Mouse (Mus musculus) forebrain, embryonic 12.5 days (tissue): Measurements from ENCODE around the gene Lct. TPM values are rescaled to one million over a fixed set of nuclear protein-coding genes. Genes with fewer than 3 reads are reported as not detected.
"Not testable (repeated sequence)": the region's sequence is repeated elsewhere in the genome, so short reads cannot be mapped to it uniquely, and the experiment has no call there.

Source experiments
- ATAC-seq: fragments of 200-750 bp; cut with Nextera tagmentation; 2 replicates; pipeline ENCODE4 v1.8.0; 2017; ENCODE audit warnings: moderate TSS enrichment; ENCODE audit not compliant: low FRiP score
- H3K27ac ChIP-seq: fragments of 300-500 bp; sonication (generic); 2 replicates; pipeline ENCODE4 v1.5.1; 2016; ENCODE audit warnings: mild to moderate bottlenecking
- H3K27me3 ChIP-seq: fragments of 300-500 bp; sonication (generic); 2 replicates; pipeline ENCODE4 v1.6.1; 2016; ENCODE audit warnings: mild to moderate bottlenecking
- H3K36me3 ChIP-seq: fragments of 300-500 bp; sonication (generic); replicated peaks from 2 replicates; pipeline ENCODE4 v1.6.1; 2016; ENCODE audit warnings: mild to moderate bottlenecking
- H3K4me1 ChIP-seq: fragments of 300-500 bp; sonication (generic); 2 replicates; pipeline ENCODE4 v1.6.1; 2016
- H3K4me2 ChIP-seq: fragments of 300-500 bp; sonication (generic); 2 replicates; pipeline ENCODE4 v1.6.1; 2016; ENCODE audit warnings: mild to moderate bottlenecking, moderate library complexity
- H3K4me3 ChIP-seq: fragments of 300-500 bp; sonication (generic); replicated peaks from 2 replicates; pipeline ENCODE4 v1.5.1; 2016; ENCODE audit warnings: mild to moderate bottlenecking
- H3K9ac ChIP-seq: fragments of 300-500 bp; sonication (generic); 2 replicates; pipeline ENCODE4 v1.6.1; 2016; ENCODE audit warnings: mild to moderate bottlenecking
- H3K9me3 ChIP-seq: fragments of 300-500 bp; sonication (generic); 2 replicates; pipeline ENCODE4 v1.6.1; 2016
- WGBS: fragments of 180-500 bp; shearing (Covaris S2); methylation state at CpG from one replicate; pipeline ENCODE4 v1.1.7; 2016; 5-methylcytosine and 5-hydroxymethylcytosine counted together
- polyA plus RNA-seq: library from polyadenylated mRNA; unstranded; fragments of >200 nt; fragmentation: Nextera tagmentation; extraction: Ambion mirVana; gene quantifications from 2 replicates; pipeline ENCODE4 v1.2.1, GENCODE M21; 2016

The Lct gene
- polyA plus RNA-seq, 1 experiment from 2014 or later, result 0.13 TPM

DNA sequence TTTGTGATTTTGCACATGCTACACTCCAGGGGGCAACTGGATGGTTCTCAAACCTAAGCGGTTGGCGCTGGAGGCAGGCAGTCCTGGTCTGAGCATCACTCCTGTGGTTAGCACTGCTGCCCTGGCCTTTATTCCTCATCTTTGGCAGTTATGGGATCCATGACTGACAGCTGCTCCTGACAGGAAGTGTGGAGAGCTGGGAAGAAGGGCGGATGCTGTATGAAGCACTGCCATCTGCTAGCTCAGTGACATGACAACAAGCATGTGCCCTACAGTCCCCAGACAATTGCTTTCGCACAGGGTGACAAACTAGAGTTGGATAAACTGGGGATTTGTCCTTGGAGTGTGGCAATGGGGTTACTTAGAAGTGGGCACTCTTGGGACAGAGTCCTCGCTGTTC lies 37.8 kb downstream of the Lct start:
- Histone ChIP-seq H3K36me3 (no peaks in the 10 kb centered on the region; the same call in 1 of the 2 replicates), H3K4me3 (no peak overlapping the region)

DNA sequence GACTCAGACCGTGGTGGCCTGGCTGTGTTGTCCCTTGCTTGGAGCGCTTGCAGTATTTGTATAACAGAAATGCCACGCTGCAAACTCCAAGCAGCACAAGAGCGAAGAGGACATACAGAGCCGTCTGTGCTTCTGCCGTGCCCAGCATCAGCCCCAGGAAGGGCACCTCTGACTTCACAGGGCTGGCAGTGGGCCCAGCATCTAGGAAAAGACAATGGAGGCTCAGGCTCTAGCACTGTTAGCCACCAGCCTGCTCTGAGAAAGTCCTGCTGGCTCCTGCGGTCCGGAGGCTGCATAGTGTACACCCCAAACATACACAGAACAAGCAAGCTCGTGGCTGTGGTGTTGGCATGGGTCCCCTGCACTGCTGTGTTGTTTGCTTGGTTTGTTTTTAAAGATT lies 43.0 kb downstream of the Lct start:
- no peaks in the 10 kb centered on the region for H3K4me1 ChIP-seq
- ATAC-seq, result no peak
- no peak overlapping the region for H3K27ac ChIP-seq
- WGBS, result 87% methylated on average over 9 of the region's 9 CpGs
- no peak overlapping the region for H3K4me3 ChIP-seq
- H3K4me2 ChIP-seq, result no peak overlapping the region
- H3K36me3 ChIP-seq, result peaks cover 19% of the 10 kb centered on the region
- no peaks in the 10 kb centered on the region for H3K9me3 ChIP-seq
- H3K27me3 ChIP-seq, result no peaks in the 10 kb centered on the region
- H3K9ac ChIP-seq, result no peak overlapping the region

More for the DNA sequence above, 37.8 kb downstream of the Lct start:
- Histone ChIP-seq H3K9me3 (no peaks in the 10 kb centered on the region), H3K27me3 (no peaks in the 10 kb centered on the region), H3K4me1 (no peaks in the 10 kb centered on the region), H3K4me2 (no peak overlapping the region), H3K9ac (no peak overlapping the region), H3K27ac (no peak overlapping the region)
- ATAC-seq, result no peak
- 88% methylated on average over 5 of the region's 5 CpGs for WGBS

DNA sequence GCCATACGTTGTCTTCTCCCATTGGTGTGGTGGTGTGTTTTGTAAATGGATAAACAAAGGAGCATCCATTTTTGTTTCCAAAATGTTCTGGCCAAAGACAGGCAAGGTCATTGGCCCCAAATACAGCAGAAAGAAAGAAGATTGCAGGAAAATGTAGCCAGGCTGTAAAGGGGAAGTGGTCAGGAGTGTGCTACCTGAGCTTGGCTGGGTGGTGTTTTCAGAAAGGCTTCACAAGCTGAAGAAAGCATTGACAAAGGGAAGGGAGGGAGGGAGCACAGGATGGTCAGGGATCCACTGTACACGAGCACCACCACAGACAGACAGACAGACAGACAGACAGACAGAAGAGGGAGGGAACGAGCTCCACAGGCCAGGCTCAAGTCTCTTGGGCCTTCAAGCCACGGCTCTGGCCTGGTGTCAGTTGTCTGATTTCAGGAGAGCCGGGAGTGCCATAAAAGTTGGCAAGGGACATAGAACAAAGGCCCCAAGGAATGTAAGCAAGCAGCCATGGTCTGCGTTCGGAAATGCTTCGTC lies 43.9 kb downstream of the Lct start:
- WGBS, result 94% methylated on average over 8 of the region's 8 CpGs
- H3K4me2 ChIP-seq, result no peak overlapping the region
- ATAC-seq, result no peak
- H3K9me3 ChIP-seq, result no peaks in the 10 kb centered on the region
- H3K4me3 ChIP-seq, result no peak overlapping the region
- H3K4me1 ChIP-seq, result no peaks in the 10 kb centered on the region
- no peak overlapping the region for H3K27ac ChIP-seq
- H3K27me3 ChIP-seq, result no peaks in the 10 kb centered on the region
- H3K9ac ChIP-seq, result no peak overlapping the region
- H3K36me3 ChIP-seq, result peaks cover 28% of the 10 kb centered on the region

DNA sequence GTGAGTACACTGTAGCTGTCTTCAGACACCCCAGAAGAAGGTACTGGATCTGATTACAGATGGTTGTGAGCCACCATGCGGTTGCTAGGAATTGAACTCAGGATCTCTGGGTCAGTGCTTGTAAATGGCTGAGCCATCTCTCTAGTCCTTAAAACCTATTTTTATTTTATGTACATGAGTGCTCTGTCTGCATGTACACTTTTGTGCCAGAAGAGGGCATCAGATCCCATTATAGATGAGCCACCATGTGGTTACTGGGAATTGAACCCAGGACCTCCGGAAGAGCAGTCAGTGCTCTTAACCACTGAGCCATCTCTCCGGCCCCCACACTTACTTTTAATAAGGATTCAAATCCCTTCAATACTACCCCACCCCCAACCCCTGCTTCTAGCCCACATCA lies 45.2 kb downstream of the Lct start:
- Histone ChIP-seq H3K27me3 (no peaks in the 10 kb centered on the region), H3K4me3 (no peak overlapping the region), H3K9ac (no peak overlapping the region), H3K27ac (no peak overlapping the region), H3K36me3 (peaks cover 41% of the 10 kb centered on the region), H3K9me3 (no peaks in the 10 kb centered on the region), H3K4me1 (no peaks in the 10 kb centered on the region), H3K4me2 (no peak overlapping the region)
- no peak for ATAC-seq
- 88% methylated on average over 3 of the region's 3 CpGs for WGBS

DNA sequence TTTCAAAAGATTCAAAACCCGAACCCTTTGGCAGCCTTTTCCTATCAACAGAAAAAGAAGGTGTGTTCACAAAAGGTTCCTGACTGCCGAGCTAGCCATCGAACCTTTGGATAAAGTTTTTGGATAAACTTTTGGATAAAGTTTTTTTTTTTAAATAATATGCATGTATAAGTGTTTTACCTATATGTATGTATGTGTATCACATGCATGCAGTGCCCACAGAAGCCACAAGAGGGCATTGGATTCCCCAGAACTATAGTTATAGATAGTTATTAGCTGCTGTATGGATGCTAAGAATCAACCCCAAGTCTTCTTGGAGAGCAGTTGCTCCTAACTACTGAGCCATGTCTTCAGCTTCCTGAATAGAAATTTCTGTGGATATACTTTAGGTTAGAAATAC lies 46.4 kb downstream of the Lct start:
- no peak overlapping the region for H3K4me3 ChIP-seq
- no peaks in the 10 kb centered on the region for H3K27me3 ChIP-seq
- H3K27ac ChIP-seq, result no peak overlapping the region
- H3K36me3 ChIP-seq, result peaks cover 52% of the 10 kb centered on the region
- 94% methylated on average over 3 of the region's 3 CpGs for WGBS
- no peak for ATAC-seq
- no peak overlapping the region for H3K4me2 ChIP-seq
- H3K4me1 ChIP-seq, result no peaks in the 10 kb centered on the region
- H3K9me3 ChIP-seq, result no peaks in the 10 kb centered on the region
- H3K9ac ChIP-seq, result no peak overlapping the region

DNA sequence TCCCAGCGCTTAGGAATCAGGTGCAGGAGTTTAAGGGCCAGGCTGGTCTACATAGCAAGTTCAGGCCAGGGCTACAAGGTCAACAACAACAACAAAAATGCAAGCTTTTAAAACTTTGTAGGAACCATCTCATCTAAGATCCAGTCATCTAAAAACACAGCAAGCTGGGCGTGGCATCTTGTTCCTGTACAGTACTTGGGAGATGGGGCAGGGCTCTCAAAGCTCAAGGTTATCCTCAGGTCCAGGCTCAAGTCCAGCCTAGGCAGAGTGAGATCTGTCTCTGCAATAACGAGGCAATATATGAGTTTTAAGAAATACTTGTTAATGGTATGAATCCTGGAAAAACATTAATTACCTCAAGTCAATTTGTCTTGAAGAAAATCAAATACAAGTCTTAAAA lies 49.6 kb downstream of the Lct start:
- Histone ChIP-seq H3K9ac (no peak overlapping the region), H3K4me2 (no peak overlapping the region), H3K4me3 (no peak overlapping the region), H3K27me3 (no peaks in the 10 kb centered on the region), H3K9me3 (no peaks in the 10 kb centered on the region), H3K27ac (no peak overlapping the region), H3K4me1 (no peaks in the 10 kb centered on the region), H3K36me3 (peaks cover 74% of the 10 kb centered on the region)
- WGBS, result 95% methylated on average over 3 of the region's 3 CpGs
- ATAC-seq, result no peak

DNA sequence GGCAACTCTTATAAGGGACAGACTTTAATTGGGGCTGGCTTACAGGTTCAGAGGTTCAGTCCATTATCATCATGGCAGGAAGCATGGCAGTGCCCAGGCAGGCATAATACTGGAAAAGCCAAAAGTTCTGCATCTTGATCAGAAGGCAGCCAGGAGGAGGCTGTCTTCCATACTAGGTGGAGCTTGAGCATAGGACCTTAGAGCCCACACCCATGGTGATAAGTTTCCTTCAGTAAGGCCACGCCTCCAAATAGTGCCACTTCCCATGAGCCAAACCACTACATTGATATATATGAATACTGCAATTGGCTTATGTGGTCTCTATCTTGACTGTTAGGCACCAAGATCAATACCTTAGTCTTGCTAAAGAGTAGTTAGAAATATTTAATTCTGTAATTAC lies 52.2 kb downstream of the Lct start:
- 90% methylated on average over 1 of the region's 1 CpGs for WGBS
- no peak overlapping the region for H3K4me3 ChIP-seq
- H3K27ac ChIP-seq, result no peak overlapping the region
- no peak overlapping the region for H3K4me2 ChIP-seq
- ATAC-seq, result no peak
- H3K9me3 ChIP-seq, result no peaks in the 10 kb centered on the region
- no peak overlapping the region for H3K9ac ChIP-seq
- H3K36me3 ChIP-seq, result peaks cover 84% of the 10 kb centered on the region
- H3K4me1 ChIP-seq, result no peaks in the 10 kb centered on the region
- no peaks in the 10 kb centered on the region for H3K27me3 ChIP-seq

DNA sequence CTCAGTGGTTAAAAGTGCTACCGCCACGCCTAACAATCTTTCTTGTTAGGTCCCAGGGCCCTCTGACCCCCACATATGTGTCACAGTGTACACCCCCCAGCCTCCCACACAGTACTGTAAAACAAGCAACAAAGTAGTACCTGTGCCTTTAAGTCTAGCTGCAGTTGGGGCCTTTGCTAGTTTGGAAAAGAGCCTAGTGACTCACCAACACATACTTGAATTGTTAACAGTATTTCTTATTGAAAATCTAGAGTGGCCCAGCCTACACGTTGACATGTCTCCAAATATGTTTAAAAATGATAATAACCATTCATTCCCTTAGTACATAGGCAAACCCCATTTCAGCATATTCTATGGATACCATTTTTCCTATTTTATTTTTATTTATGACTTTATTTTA lies 57.4 kb downstream of the Lct start:
- Histone ChIP-seq H3K27me3 (no peaks in the 10 kb centered on the region), H3K4me3 (no peak overlapping the region), H3K4me2 (no peak overlapping the region), H3K4me1 (no peaks in the 10 kb centered on the region), H3K27ac (no peak overlapping the region), H3K36me3 (peaks cover 88% of the 10 kb centered on the region), H3K9ac (no peak overlapping the region), H3K9me3 (no peaks in the 10 kb centered on the region)
- no peak for ATAC-seq
- WGBS, result 94% methylated on average over 3 of the region's 3 CpGs

DNA sequence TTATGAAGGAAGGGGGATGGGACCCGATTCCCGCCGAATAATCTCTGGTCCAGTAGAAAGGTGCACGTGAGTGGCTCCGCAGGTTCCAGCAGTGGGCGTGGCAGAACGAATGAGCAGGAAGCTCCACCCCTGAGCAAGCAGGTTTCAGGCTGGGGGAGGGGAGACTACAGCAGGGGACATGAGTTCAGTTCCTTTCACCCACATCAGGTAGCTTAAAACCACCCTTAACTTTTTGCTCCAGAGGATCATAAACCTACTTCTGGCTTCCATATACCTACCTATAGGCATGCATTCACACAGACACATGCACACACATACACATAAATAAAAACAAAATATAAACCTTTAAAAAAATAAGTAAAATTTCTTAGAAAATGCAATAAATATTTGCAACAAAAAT lies 61.1 kb downstream of the Lct start:
- not testable (repeated sequence) for H3K4me1 ChIP-seq, H3K9me3 ChIP-seq, ATAC-seq, H3K9ac ChIP-seq, H3K4me3 ChIP-seq, H3K4me2 ChIP-seq, H3K27me3 ChIP-seq, H3K27ac ChIP-seq
- WGBS, result 81% methylated on average over 7 of the region's 7 CpGs
- H3K36me3 ChIP-seq, result peaks cover 81% of the 10 kb centered on the region

DNA sequence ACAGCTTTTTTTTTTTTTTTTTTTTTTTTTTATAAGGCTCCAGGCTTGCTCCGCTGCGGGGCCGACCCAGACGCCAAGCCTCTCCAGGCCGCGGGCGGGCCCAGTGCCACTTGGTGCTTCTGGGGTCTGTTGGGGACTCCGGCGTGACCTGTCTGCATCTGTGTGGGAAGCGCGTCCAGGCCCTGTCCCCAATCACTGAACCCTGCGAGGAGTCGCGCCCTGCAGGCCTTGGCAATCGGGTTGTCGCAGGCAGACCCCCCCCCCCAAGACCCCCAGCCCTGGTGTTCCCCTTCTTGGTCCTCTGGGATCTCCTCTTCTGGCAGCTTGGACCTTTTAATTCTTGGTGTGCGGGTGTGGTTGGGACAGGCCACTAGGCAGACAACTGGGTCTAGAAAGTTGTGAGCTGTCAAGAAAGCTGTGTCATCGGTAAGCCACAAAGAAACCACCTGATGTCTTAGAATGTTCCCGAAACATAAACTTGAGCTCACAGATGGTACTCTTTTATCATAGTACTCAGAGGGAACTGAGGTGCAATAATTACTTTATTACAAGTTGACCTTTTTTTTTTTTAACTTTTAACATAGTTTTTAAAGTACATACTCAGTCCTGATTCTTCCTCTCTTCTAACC lies 83.3 kb downstream of the Lct start:
- no peaks in the 10 kb centered on the region; the same call in 1 of the 2 replicates for H3K36me3 ChIP-seq
- no peaks in the 10 kb centered on the region for H3K9me3 ChIP-seq
- no peaks in the 10 kb centered on the region for H3K27me3 ChIP-seq
- peak overlapping the region; percentile 79 for H3K4me3 ChIP-seq
- peaks cover 19% of the 10 kb centered on the region for H3K4me1 ChIP-seq
- ATAC-seq, result peak; percentile 47
- H3K27ac ChIP-seq, result peak overlapping the region; percentile 88
- H3K4me2 ChIP-seq, result peak overlapping the region; percentile 97
- 1% methylated on average over 19 of the region's 19 CpGs for whole genome bisulfite sequencing
- peak overlapping the region; percentile 76 for H3K9ac ChIP-seq

DNA sequence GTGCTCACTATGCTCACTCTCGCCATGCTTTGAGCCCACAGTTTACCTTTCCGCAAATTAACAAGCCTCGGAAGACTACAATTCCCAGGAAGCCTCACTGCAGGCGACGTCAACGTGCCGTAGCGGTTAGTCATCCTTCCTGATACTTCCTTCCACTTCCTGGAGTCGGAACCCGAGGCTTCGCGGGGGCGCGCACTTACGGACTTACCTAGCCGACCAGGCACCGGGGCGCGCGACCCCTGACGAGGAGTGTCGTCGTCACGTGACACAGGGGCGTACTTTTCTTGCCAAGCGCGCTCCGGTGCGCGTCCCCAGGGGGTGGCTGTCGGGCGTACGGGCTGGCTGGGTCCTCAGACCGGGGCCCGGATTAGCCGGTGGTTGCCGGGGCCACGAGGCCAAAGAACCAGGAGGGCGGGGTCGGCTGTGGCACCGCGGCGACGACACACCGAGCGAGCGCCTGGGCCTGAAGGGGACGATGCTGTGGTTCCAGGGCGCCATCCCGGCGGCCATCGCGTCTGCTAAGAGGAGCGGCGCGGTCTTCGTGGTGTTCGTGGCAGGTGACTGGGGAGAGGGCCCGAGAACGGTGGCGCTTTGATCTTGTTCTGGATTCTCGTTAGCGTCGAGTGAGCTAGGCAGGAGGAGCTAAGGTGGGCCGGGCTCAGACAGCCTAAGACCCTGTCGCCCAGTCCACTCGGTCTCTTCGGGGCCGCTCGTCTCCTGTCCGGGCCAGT lies 84.0 kb downstream of the Lct start:
- WGBS, result under 1% methylated on average over 71 of the region's 71 CpGs

DNA sequence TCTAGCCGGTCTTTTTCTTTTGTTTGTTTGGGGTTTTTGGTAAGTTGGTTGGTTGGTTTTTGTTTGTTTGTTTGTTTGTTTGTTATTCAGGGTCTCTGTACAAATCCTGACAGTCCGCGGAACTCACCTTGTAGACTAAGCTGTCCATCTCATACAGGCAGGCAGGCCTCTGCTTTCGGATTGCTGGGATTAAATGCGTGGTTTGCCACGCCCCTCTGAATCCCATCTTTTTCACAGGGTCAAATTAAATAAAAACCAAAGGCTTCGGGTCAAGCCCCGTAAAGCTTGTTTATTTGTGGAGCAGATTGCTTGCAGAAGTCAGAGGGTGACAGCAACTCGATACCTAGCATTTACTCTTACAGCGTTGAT lies 84.5 kb downstream of the Lct start, which contains the start of gene Ubxn4:
Gene Ubxn4 (plus strand): TSS at position 338 of the 369 bp plus-strand sequence.
- peak within 1 kb of the TSS; percentile 79 for H3K4me3 ChIP-seq
- ATAC-seq, result peak; percentile 52
- H3K36me3 ChIP-seq, result no peaks in the 10 kb centered on the region
- H3K4me2 ChIP-seq, result peak within 1 kb of the TSS; percentile 97
- no peaks in the 10 kb centered on the region for H3K9me3 ChIP-seq
- 9% methylated on average over 10 of the region's 10 CpGs for WGBS
- peak within 1 kb of the TSS; percentile 76 for H3K9ac ChIP-seq
- H3K27ac ChIP-seq, result peak within 1 kb of the TSS; percentile 88
- H3K4me1 ChIP-seq, result peaks cover 19% of the 10 kb centered on the region
- H3K27me3 ChIP-seq, result no peaks in the 10 kb centered on the region

More for the DNA sequence above, 84.0 kb downstream of the Lct start:
- Histone ChIP-seq H3K9ac (peak overlapping the region; percentile 76), H3K27ac (peak overlapping the region; percentile 88), H3K4me2 (peak overlapping the region; percentile 97), H3K4me3 (peak overlapping the region; percentile 79), H3K4me1 (peaks cover 19% of the 10 kb centered on the region), H3K27me3 (no peaks in the 10 kb centered on the region), H3K36me3 (no peaks in the 10 kb centered on the region), H3K9me3 (no peaks in the 10 kb centered on the region)
- ATAC-seq, result peak; percentile 96

DNA sequence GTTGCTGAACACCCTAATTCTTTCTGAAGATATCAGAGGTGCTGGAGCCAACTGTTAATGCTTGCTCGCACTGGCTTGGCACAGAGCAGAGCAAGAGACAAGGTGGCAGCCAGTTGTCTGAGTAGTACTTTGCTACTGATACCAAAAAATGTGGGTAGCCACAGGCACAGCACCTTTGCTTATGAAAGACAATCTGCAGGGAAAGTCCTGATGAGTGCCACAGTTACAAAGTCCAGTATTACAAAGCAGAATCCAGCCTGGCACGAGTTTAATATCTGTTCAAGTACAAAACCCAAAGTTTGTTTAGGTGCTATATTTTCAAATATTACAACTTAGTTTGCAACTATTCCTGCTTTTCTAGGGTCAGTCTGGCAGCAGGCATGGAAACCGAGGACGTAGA lies 92.9 kb downstream of the Lct start:
- 94% methylated on average over 4 of the region's 4 CpGs for WGBS
- H3K4me2 ChIP-seq, result no peak overlapping the region

More for the DNA sequence above, 92.9 kb downstream of the Lct start:
- no peaks in the 10 kb centered on the region for H3K9me3 ChIP-seq
- no peaks in the 10 kb centered on the region for H3K27me3 ChIP-seq
- H3K4me1 ChIP-seq, result no peaks in the 10 kb centered on the region
- H3K4me3 ChIP-seq, result no peak overlapping the region
- H3K27ac ChIP-seq, result no peak overlapping the region
- ATAC-seq, result no peak
- peaks cover 61% of the 10 kb centered on the region for H3K36me3 ChIP-seq
- H3K9ac ChIP-seq, result no peak overlapping the region
